Mouse (Mus musculus) thymus, postnatal 25 days (tissue): ENCODE measurements around the gene Jmjd1c.

Source experiments
- DNase-seq: peaks from one replicate; pipeline ENCODE4 v3.0.0; 2022

Jmjd1c gene

GRCm38 (mm10) chr10:67095798-67096620 is at the start of gene Jmjd1c:
TSS of gene Jmjd1c (plus strand) at chr10:67096125.
- DNase-seq: peak; percentile 78

- DNase-seq: no peak
Measured at GRCm38 (mm10) chr10:67047712-67048645, 47.9 kb upstream of the Jmjd1c start.

DNA sequence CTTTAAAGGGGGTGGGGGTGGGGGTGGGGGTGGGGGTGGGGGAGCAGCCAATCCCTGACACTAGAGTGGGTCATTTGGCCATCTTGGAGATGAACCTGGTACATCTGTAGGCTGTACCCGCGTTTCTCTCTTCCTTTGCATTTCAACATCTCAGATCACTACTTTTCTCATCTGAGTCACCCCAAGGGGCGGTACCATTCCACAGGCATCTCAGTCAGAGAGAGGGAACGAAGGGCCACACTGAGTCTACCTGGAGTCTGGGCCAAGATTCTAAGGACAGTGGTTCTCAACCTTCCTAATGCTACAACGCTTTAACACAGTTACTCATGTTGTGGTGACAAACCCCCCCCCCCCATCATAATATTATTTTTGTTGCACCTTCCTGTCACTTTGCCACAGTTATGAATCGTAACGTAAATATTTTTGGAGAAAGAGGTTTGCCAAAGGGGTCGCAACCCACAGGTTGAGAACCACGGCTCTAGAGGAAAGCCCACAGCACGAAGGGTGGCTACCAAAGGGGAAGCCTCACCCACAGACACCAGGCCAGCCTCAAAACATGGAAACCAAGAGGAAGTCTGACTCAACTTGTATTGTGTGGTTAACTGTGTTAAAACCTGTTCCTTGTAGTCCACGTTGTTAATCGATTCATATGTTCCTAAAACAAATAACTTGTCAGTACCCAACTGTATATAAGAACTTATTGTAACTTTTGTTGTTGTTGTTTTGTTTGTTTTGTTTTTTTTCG is 46.9 kb upstream of the Jmjd1c start:
- no peak for DNase-seq

- DNase-seq: no peak
Measured at GRCm38 (mm10) chr10:67049621-67050020, 46.3 kb upstream of the Jmjd1c start.

GRCm38 (mm10) chr10:67050766-67051165 is 45.2 kb upstream of the Jmjd1c start:
- DNase-seq: no peak

GRCm38 (mm10) chr10:67051466-67051865 is 44.5 kb upstream of the Jmjd1c start:
- no peak for DNase-seq

DNA sequence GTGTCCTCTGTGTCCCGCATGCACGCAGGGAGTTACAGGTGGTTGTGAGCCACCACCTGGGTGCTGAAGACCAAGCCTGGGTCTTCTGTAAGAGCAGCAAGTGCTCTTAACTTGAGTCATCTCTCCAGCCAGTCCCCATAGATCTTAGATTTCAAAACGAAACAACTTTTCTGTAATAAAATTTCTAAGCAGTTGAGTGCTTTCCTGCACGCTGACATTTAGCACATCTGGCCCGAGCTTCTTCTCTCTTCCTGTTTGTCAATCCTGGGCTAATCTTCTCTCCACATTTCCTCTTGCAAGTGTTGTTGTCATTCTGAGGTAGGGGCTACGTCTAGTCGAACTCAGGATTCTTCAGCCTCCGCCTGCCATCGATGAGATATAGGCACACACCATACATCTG is 43.5 kb upstream of the Jmjd1c start:
- no peak for DNase-seq

DNA sequence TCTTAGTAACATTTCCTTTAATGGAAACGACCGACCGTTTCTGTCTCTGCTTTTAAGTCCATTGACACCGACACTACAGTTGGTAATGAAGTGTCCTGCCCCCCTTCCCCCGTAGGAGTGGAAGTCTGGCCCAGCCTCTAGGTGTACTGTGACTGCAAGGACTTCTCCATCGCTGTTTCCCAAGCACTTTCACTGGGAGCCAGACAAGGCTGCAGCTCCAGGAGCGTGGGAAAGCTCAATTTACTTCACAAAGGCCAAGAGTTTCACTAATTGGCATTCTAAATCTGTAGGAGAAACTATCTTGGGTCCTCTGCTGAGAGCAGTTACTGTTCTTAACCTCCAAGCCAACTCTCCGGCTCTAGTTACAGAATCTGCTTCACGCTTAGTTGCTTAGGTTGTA is 42.5 kb upstream of the Jmjd1c start:
- no peak for DNase-seq

DNA sequence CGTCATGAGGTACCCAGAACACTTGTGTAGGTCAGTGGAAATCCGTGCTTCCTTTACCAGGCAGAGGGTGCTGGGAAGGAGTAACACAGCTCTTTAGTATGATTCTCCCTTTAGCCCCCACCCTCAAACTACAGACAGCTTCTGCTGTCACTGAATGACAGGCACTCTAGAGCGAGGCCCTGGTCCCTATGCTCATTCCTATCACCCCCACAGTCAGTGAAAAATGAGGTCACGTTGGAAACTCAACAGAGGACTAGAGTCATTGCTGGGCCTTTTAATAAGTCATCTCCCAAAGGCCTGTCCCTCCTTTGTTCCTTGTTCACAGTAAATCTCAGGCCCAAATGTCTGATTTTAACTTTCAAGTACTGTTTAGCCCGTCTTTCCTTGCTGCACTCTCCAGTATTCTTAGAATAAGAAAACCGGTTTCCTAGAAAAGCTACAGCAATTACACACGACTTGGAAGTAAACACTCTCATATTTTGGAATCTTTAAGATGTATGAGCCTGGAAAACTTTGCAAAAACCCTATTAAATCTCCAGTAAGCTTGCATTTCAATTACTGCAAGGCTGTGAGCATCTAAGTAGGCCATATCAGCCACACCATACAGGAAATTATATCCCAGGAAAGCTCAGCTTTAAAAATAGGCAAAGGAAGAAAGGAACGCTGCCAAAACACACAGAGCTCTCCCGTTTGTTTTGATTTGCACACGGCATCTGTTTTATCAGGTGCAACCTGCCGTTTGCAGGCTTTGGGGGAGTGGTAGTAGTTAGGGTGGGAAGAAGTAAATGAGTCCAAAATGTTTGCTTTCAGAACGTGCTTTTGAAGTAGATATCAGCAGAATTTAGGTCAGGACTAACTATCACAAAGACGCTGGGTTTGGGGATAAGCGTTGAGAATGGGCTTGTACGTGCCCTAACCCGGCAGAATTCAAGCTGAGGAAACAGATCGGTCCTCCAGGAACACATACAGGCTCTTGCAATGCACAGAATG is 39.8 kb upstream of the Jmjd1c start:
- DNase-seq: no peak

DNA sequence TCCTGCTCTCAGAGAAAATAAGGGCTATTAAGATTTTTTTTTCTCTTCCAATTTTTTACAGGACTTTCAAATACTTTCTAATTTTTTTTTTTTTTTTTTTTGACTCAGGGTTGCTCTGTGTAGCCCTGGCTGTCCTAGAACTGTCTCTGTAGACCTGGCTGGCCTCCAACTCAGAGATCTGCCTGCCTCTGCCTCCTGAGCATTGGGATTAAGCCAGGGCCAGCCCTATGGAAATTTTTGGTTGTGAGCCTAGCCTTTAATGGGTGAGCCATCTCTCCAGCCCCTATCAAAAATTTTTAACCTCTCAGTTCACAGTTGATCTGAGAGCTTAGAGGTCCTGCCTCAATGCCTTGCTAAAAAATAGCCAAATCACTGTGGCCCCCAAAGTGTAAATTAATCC is 38.7 kb upstream of the Jmjd1c start:
- no peak for DNase-seq

DNA sequence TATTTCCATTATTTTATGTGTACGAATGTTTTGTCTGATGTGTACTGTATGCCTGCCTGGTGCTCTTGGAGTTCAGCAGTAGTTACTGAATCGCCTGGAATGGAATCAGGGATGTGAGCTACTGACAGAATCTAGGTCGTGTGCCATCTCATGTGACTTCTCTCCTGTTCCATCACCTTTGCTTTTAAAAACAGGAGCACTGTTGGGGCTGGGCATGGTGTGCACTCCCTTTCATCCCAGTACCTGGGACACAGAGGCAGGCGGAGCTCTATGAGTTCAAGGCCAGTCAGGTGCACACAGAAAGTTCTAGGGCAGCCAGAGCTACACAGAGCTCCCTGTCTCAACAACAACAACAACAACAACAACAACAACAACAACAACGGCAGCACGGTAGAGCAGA is 38.2 kb upstream of the Jmjd1c start:
- DNase-seq: no peak

- DNase-seq: no peak
Measured at GRCm38 (mm10) chr10:67058297-67058696, 37.6 kb upstream of the Jmjd1c start.

DNA sequence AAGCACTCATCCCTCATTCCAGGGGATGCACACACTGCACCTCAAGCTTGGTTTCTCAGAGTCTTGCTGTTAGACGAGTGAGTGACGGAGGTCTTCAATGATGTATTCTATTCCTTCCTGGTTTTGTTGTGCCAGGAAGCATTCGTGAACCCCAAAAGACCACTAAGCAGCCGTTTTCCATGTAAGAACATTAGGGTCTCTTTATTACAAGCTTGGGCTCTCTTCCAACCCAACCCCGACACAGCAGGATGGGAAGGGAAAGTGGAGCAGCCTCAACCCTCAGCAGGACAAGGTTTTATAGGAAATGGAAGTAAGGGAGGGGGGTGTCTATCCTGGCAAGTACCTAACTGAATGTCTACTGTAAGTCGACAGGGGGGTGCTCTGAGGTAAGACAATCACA is 37.2 kb upstream of the Jmjd1c start:
- DNase-seq: no peak

DNA sequence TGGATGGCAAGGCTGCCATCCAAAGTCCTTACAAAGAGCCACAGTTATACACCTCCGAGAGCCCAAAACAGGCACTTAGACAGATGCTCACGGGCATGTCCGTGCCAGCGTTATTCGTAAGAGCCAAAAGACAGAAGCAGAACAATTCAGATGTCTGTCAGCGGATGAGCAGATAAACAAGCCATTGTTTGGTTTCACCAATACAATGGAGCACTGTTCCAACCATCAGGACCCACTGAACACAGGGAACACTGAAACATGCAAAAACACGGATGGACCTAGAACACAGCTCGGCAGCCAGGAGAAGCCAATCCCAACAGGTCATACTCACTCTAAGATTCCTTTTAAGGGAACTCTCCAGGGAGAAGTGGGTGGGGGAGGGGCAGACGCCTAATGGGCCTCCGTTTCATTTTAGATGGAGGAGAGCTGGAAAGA is 34.5 kb upstream of the Jmjd1c start:
- DNase-seq: no peak

DNA sequence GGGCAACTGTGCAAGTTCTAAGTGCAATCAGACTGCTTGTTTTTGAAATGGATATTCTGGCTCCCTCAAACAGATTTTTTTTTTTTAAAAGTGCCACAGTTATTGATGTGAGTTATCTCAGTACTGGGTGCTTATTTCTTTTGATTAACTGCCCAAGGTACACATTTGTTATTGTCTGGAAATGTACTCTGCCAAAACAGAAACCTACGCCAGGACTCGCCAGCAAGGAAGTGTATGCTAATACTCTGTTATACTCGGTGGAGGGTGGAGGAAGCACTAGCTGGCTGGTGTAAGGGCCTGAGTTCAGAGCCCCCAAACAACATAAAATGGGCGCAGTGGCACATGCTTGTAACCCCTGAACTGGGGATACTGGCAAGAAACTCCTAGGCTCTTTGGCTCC is 34.1 kb upstream of the Jmjd1c start:
- DNase-seq: no peak

DNA sequence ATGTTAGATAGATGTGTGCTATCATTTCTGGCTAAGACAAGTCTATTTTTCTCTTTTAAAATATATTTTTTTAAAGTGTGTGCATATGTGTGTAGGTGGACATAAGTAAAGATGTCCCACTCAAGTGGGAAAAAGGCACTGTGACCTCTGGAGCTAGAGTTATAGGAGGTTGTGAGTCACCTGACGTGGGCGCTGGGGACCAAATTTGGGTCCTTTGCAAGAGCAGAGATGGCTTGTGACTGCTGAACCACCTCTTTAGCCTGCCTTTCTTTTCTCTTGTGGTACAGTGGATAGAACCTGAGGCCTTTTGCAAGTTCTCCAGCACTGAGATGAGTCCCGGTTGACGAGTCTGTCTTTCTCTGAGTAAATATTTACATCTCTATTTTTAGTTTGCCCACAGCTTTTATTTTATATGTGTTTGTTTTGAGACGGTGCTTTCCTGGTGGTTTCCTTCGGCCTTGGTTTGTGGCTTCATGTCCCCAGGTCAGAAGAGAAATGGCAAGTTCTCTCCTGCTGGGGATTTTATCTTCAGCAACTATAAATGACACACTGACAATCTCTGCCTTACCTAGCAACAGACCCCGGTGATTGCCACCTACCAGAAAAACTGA is 30.5 kb upstream of the Jmjd1c start:
- DNase-seq: no peak

DNA sequence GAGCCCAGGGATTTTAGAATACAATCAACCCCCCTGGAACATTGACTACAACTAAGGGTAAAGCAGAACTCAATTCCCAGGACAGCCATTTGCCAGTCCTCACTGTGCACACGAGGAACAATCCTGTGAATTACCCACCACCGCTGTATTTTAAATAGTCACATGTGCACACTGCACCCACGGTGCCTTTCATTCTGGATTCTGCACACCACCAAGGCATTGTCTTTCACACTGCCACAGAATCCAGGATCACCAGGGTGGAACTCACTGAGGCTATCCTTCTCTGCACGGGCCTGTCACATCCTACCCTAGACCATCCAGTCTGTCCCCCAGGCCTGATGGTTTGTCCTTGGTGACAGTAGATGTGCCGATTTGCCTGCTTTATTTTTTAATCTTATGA is 30.0 kb upstream of the Jmjd1c start:
- DNase-seq: no peak

DNA sequence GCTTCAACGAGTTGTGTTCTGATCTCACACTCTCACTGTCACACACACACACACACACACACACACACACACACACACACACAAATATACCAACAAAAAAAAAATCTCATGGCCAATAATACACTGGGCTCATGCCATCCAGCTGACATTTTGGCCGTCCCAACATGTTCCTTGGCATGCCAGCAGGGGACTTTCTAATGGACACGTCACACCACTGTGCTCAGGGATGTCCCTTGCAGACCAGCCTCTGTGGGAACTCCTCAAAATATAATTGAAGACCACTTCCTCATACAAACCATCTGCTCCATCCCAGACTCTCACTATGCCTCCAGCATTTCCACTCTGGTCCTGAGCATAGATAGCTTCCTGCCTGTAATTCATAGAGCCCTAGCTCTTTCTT is 29.5 kb upstream of the Jmjd1c start:
- no peak for DNase-seq

DNA sequence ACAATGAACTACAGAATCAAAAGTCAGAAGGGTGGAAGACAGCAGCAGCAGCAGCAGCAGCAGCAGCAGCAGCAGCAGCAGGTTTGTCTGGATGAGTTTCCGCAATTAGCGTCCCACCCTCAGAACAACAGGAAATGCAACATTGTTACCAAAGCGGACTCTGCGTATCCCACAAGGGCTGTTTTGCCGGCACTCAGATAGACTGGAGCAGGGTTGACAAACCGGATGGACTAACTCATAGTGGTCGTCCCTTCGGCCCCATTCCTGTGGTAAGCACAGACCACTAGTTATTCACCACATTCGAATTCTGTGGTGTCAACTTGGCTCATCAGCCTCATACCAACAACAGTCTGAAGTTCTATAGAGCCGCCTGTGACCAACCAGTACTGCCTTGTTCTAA is 26.9 kb upstream of the Jmjd1c start:
- peak; percentile 7 for DNase-seq

DNA sequence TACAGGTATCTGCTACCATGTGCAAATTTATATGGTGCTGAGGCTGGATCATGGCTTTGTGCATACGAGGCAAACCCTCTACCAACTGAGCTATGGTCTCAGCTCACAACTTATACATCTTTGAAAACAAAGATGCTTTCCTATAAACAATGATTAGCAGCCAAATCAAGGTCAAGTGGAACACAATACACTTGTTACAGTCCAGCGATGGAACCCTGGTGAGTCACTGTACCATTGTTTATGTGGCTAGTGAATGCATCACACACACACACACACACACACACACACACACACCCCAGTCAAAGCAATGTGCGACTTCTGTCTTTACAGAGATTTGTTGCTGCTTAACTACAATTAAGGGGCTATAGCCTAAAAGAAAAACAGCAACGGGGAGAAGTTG is 24.5 kb upstream of the Jmjd1c start:
- DNase-seq: no peak

DNA sequence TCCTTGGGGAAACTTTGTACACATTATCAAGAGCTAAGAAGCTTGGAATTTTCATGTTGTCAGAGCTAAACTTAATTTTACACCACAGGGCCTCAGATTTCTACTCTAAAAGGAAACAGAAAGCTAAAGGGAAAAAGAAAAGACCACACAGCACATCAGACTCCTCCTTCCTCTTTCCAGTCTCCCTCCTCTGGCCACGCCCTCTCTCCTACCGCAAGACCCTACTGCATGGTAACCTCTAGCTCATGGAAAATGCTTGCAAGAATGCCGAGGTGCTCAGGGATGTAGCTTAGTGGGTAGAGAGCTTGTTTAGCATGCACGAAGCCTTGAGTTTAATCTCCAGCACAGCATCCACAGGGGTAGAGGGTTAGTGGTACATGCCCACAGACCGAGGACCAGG is 24.0 kb upstream of the Jmjd1c start:
- DNase-seq: peak; percentile 30

DNA sequence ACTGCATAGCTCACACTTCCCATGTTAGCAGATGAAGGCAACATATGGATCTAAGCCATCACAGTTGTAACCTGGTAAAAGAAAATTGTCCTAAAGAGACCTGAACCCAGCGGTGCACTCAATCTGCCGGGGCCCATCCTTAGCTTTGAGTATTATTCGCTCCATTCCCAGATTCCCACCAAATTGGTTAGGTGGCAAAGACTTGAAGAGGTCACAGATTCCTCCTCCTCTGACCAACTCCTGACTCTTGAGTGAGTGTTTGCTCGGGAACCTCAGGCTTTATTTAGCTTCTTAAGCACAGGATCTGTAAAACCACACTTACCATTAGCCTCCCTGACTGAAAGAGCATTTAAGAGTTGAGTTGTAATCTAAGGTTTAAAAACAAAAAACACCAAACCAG is 23.3 kb upstream of the Jmjd1c start:
- DNase-seq: no peak
